Mouse (Mus musculus) megakaryocyte, adult 5-6 weeks (primary cell): Measurements from ENCODE around the gene Bcl6b. TPM values are rescaled to one million over a fixed set of nuclear protein-coding genes. Genes with fewer than 3 reads are reported as not detected.

Source experiments
- ATAC-seq: 2 replicates; pipeline ENCODE4 v1.8.0; 2016; ENCODE audit warnings: mild to moderate bottlenecking, inconsistent platforms; ENCODE audit not compliant: poor library complexity, severe bottlenecking
- total RNA-seq, 2 experiments: library from RNA; stranded (forward) in 1 of 2; stranded (reverse) in 1 of 2; fragments of 153-499, 151-499 nt in 1 of 2; fragments of 221-1000, 200-1000 nt in 1 of 2; gene quantifications; 2 replicates each; pipeline versions ENCODE4 v1.2.3 to v1.2.4; 2015 to 2017

Gene Bcl6b
- total RNA-seq (2015) (0.04 and 0.27 TPM in 2 replicates), total RNA-seq (2017) (not detected in 2 replicates)

GRCm38 (mm10) chr11:70229260-70230010 lies at the start of gene Bcl6b:
Gene Bcl6b, minus strand, starts transcription at chr11:70229798.
- ATAC-seq, result no peak

- no peak for ATAC-seq
Observed at GRCm38 (mm10) chr11:70278961-70279360, 49.4 kb upstream of the Bcl6b start.

GRCm38 (mm10) chr11:70271641-70272040 lies 42.0 kb upstream of the Bcl6b start:
- no peak for ATAC-seq

GRCm38 (mm10) chr11:70266405-70266804 lies 36.8 kb upstream of the Bcl6b start:
- no peak for ATAC-seq

- no peak for ATAC-seq
Observed at GRCm38 (mm10) chr11:70265819-70266218, 36.2 kb upstream of the Bcl6b start.

- ATAC-seq, result no peak
Observed at GRCm38 (mm10) chr11:70265252-70265651, 35.7 kb upstream of the Bcl6b start.

- ATAC-seq, result no peak
Observed at GRCm38 (mm10) chr11:70259035-70259434, 29.4 kb upstream of the Bcl6b start.

GRCm38 (mm10) chr11:70254931-70255531 lies 25.4 kb upstream of the Bcl6b start, which contains the start of gene Alox12:
Gene Alox12, minus strand, starts transcription at chr11:70255353.
- ATAC-seq, result peak; percentile 62

GRCm38 (mm10) chr11:70254337-70254736 lies 24.7 kb upstream of the Bcl6b start:
- peak; percentile 45; the same call in 1 of the 2 replicates for ATAC-seq

- ATAC-seq, result no peak
Observed at GRCm38 (mm10) chr11:70251853-70252252, 22.3 kb upstream of the Bcl6b start.

- ATAC-seq, result no peak
Observed at GRCm38 (mm10) chr11:70250150-70250549, 20.6 kb upstream of the Bcl6b start.

- ATAC-seq, result peak; percentile 77
Observed at GRCm38 (mm10) chr11:70247136-70247845, 17.7 kb upstream of the Bcl6b start.

GRCm38 (mm10) chr11:70242591-70242990 lies 13.0 kb upstream of the Bcl6b start:
- no peak for ATAC-seq

GRCm38 (mm10) chr11:70239541-70240279 lies 10.1 kb upstream of the Bcl6b start, which contains the start of the genes Gm21988 and Rnasek:
Gene Gm21988, minus strand, starts transcription at chr11:70239830.
Gene Rnasek, minus strand, starts transcription at chr11:70239842.
- ATAC-seq, result peak; percentile 33

GRCm38 (mm10) chr11:70238591-70239440 lies 9.2 kb upstream of the Bcl6b start:
- no peak for ATAC-seq

- peak; percentile 92 for ATAC-seq
Observed at GRCm38 (mm10) chr11:70237457-70238167, 8.0 kb upstream of the Bcl6b start, which contains the start of gene 0610010K14Rik. Gene 0610010K14Rik, minus strand, starts transcription at chr11:70237914.

- ATAC-seq, result no peak
Observed at GRCm38 (mm10) chr11:70236717-70237116, 7.1 kb upstream of the Bcl6b start.

GRCm38 (mm10) chr11:70235254-70235900 lies 5.8 kb upstream of the Bcl6b start:
- no peak for ATAC-seq

GRCm38 (mm10) chr11:70234497-70234896 lies 4.9 kb upstream of the Bcl6b start:
- ATAC-seq, result no peak
